Mouse (Mus musculus) naive thymus-derived CD4-positive, alpha-beta T cell, adult 2 months (primary cell): ENCODE results near the gene Atf6b.
A peak's percentile ranks its signal among the peaks of the same experiment; 100 is the strongest.

ENCODE experiments used
- DNase-seq: peaks from one replicate; pipeline ENCODE4 v3.0.0-alpha.2; 2011; ENCODE audit warnings: low read depth

Gene Atf6b

DNA sequence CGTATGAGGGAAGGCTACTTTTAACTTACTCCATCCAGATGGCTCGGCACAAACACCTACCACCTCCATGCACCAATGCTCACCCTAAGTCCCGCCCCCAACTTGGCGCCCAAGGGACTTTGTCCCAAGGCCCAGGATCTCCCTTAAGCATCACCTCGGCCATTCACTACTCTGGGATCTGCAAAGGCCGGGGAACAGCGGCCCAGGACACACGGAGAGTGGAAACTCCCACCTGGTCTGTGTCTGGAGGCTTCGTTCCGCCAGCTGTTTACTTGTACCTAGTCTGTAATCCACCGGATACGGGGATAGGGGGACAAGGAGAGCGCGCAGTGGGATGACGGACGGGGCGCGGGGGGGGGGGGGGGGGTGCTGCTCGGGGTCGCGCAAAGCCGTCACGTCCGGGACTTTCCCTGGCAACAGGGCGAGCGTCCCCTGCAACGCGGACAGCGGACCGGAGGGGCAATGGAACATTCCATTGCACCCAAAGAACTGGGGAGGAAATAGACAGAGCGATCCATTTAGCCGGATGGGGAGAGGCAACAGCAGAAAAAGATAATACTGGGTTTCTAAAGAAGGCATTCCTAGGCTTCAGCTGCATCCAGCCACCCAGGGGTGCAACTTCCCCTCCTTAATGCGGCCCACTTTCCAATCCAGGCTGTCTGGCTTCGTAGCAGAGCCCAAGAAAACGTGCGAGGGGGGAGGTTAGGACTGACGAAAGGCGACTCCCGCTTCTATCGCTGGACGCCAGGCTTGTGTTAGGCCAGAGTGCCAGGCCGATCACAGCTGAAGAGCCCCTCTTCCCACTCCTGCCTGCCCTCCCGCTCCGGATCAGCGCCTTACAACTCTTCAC is 19.6 kb upstream of the Atf6b start:
- DNase-seq, result peak; percentile 84

DNA sequence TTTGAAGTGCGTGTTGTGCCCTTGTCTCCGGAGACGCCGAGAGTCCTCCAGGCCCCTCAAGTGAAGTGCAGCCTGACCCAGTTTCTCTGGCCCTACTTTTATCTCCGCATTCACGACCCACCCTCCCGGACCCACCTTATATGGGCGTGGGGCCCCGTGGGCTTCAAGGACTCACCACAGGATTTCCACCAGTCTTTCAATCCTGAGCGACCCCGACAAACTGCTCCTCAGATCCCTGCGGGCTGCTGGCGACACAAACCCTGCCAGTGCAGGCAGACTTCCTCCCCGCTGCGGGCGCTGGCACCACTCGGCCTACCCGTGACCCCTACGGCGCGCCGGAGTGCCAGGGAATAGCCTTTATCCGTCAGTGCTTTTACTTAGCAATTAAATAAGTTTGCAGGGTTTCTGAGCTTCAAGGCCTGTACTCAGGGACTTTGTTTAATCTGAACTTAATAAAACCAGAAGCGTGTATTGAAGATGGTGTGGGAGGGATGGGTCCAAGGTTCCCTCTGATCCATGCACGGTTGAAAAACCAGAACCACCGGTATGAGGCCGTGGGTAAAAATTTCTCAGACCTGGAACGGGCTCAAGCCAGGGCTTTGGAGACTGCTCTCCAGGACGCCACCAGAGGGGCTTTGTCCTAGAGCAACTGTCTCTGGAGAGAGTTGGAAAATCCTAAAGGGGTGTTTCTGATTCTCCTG is 18.9 kb upstream of the Atf6b start, which contains the start of gene Ppt2:
Gene Ppt2 (minus strand): TSS at position 568 of the 701 bp plus-strand sequence.
- DNase-seq, result peak; percentile 54

DNA sequence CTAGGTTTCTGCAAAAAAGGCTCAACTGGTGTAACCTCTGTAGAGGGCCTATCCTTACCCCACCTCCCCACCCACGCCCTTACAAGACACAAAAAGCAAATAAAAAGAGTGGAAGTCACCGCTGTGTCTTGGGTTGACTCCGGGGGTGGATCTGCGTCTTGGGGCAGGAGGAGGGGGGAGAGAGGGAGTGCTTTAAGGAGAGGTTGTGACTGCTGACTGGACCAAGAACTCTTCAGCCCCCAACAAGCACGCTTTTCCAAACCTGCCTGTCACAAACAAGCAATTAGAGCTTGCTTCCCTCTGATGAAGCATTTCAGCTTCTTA is 18.3 kb upstream of the Atf6b start:
- no peak for DNase-seq

DNA sequence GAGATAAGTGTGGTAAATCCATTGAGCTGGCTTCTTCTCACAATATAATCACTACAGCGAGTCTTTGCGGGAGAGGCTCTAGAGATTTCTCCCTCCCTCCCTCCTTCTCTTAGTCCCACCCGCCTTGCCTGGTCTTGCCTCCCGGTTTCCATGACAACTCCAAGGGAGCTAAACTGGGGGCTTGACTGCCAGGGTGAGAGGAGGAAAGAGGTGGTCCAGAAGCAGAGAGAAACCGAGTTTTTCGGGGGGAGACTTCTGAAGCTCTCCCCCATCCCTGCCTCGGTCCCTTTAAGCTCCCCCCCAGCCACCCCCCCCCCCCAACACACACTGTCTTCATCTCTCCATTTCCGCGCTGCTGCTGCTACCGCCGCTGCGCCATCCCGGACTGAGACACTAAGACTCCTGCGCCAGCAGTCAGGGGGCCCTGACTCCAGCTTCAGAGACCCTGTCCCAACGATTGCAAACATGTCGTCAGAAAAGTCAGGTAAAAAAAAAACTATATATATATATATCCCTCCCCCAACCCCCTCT is 17.7 kb upstream of the Atf6b start, which contains the start of gene Prrt1:
Gene Prrt1 (plus strand): TSS at position 313 of the 531 bp plus-strand sequence.
- DNase-seq, result peak; percentile 39

DNA sequence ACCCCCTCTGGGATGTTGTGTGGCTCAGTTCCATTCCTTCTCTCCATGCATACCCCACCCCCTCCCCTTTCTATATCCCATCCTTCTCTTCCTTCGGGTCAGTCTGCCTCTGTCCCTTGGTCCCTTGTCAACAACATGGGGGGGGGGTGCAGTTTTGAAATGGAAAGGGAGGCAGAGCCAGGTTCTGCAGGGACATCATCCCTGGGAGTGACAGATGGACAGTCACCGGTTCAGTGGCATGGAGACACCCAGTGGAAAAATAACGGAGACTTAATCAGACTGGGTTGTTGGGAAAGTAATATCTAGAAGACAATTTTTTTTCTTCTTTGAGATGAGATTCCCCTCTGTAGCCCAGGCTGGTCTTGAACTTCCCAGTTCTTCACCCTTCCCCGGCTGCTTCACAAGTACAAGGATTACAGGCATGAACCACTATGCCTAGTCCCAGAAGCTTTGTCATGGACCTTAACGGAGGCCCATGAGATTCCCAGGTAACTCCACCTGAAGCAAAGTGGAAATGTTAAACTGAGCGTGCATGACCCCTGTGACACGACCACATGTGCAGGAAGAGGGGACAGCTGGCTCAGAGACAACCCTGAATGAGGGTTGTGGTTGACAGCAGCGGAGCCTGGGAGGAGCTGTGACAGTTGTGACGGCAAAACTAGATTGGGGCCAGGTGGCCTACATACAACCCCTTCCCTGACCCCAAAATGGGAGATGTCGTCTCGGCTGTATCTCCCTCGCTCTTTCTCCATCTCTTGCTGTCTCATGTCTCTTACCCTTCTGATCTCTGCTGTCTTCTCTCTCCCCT is 16.9 kb upstream of the Atf6b start:
- DNase-seq, result peak; percentile 71

DNA sequence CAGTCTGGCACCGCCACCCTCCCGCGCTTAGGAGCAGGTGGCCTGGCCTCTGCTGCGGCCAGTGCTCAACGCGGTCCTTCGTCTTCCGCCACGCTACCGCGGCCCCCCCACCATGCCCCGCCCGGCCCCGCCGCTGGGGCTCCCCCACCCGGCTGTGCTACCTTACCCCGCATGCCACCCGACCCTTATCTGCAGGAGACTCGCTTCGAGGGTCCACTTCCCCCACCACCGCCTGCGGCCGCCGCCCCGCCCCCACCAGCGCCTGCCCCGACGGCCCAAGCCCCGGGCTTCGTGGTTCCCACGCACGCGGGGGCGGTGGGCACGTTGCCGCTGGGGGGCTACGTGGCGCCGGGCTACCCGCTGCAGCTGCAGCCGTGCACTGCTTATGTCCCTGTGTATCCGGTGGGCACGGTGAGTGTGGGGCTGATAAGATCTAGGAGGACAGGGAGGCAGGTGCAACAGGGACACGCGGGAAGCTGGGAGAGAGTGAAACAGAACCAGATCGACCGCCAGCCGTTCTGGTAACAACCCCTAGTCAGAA is 16.1 kb upstream of the Atf6b start:
- DNase-seq, result peak; percentile 40

DNA sequence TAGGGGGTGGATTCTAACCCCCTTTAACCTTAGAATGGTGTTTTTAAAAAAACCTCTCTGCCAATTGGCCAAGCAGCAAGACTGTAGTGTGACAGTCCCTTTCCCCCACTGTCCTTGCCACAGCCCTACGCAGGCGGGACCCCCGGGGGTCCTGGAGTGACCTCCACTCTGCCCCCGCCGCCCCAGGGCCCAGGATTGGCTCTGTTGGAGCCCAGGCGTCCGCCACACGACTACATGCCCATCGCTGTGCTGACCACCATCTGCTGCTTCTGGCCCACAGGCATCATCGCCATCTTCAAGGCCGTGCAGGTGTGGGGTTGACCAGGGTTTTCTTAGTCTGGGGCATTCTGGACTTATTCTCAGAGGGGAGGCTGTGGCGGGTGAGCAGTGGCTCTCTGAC is 15.3 kb upstream of the Atf6b start:
- no peak for DNase-seq

DNA sequence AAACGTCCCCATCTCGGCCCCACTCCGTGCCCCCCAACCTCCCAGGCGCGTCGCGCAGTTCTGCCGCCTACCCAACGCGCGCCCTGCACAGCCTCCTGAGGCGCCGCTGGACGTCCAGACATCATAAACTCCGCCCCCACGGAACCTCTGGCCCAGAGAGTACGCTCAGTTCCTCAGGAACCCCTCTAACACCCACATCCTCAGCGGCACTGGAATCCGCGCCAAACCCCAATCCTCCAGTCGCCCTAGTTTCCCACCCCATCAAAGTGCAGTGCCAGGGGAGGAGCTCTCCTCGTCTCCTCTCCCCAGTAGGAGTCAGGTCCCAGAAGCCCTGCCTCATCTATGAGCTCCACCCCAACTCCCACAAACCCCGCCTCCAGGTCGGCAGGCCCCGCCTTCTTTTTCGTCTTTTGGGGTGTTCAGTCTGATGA is 14.7 kb upstream of the Atf6b start:
- peak; percentile 79 for DNase-seq

DNA sequence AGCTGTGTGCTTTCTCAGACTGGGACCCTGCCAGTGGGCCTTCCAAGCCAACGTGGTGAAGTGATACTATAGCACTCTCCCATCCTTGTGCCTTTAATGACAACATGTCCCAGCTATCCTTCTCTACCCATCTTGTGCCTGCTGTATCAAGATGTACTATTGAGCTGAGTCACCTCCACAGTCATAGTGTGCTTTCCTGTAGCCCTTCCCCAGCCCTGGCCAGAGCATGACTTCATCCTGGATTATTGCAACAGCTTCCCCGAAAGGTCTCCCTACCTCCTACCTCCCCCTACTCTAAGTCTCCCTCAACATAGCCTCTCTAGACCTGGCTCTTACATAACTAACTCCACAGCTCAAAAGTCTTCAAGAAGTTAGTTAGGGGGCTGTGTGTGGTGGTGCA is 11.3 kb upstream of the Atf6b start:
- DNase-seq, result no peak

DNA sequence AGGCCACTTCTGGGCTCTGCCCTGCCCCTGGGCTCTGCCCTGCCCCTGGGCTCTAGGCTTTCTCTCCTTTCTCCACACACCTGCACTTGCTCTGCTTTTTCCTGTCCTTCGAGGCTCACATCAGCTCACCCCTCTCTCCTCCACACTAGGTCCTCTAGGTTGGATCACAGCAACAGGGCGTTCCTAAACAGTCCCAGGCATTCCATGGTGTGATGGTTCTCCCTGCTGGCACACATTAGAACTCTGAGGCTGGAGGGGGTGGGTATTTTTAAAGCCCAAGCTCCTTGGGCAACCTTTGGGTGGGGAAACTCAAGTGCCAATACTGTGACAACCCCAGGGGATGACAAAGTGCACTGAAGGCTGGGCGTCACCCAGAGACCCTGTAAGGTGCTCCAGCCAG is 9.5 kb upstream of the Atf6b start:
- no peak for DNase-seq

DNA sequence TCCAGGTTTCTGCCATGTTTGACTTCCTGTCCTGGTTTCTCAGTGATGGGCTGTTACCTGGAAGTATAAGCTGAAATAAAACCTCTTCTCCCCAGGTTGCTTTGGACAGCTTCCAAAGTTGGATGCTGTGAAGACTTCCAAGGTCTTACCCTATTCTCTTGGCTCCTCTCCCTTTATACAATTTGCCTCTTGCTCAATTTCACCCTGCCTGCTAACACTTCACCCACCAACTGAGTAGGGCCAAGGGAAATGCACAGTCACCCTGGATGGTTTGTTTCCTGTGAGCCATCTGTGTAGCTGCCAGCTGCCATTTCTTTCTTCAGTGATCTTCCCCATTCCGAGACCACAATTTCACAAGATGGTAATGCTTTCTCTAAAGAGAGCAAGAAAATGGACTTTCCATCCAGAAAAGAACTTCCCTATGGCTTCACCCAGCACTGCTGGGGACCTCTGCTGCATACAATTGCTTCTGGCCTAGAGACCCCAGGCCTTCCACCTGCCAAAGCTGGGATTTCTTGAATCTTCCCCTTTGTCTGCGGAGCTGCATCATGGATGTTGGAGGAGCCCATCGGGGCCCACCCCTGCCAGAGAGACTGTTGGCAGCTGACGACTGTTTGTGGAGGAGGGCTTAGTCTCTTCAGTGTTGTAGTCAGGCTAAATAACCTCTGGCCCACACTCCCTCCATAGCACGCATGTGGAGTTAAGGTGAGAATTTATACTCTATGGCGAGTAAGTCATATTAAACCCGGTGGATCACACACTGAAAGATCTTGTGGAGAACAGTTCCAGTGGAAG is 7.3 kb upstream of the Atf6b start:
- no peak for DNase-seq

DNA sequence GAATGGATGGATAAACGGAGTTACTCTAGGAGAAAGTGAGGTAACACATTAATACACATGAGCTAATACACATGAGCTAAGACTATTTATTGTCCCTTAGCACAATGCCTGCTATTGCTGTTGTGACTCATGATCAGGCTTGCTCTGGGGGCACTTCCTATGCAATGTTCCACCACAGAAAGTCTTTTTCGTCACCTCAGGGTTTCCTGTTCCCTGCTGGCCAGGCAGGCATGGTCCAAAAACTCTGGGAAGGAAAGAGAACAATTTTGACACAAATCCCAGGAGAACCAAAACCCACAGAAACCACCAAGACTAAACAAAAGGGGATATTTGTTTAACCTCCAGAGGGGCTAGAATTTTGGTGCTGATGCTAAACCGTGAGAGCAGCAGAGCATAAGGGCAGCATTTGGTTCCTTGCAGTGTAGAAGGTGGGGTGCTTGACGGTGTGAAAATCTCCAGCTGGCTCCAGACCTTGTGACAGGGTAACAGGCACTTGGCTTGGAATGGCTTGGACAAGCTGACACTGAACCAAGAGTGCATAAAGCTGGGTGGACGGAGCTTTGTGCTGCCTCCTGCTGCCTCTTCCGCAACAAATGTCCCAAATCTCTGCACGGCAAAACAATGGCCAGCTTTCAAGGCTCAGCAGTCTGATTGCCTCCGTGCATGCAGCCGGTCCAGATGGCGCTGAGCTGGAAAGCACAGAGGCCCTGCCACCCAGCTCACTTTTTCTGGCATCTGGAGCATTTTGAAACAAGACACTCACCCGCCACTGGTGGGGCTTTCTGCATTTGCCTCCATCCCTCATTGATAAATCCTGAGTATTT is 6.0 kb upstream of the Atf6b start:
- DNase-seq, result no peak

DNA sequence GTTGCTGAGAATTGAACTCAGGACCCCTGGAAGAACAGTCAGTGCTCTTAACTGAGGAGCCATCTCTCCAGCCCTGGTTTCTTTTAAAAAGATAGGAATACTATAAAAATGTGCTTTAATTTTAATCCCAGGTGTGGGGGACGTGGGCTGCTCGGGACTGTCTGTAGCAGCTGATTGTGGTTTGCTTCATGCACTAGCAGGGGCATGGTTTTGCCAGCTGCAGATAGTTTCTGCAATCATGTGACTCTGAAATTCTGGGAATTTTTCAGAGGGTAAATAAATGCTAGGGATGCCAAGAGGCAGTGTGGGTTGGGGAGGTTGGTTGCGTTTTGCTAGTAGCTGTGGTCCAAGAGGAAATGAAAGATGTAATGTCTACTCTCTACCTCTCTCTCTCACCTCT is 5.0 kb upstream of the Atf6b start:
- no peak for DNase-seq

DNA sequence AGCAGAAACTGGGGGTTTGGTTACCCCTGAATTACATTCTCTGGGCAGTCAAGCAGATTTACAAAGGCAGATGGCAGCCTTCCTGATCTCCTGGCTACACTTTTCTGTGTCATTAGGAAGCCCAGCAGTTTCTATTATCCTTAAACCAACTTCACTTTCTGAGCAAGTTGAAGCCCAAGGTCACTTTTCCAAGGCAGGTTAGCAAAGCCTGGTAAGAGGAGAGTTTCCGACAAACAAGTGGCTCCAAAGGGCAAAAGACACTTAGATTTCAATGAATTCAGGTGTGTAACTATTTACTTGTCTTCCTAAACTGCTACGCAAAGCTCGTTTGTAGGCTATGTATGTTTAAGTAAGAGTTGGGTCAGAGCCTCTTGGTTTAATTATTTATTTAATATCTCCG is 3.6 kb upstream of the Atf6b start:
- no peak for DNase-seq

DNA sequence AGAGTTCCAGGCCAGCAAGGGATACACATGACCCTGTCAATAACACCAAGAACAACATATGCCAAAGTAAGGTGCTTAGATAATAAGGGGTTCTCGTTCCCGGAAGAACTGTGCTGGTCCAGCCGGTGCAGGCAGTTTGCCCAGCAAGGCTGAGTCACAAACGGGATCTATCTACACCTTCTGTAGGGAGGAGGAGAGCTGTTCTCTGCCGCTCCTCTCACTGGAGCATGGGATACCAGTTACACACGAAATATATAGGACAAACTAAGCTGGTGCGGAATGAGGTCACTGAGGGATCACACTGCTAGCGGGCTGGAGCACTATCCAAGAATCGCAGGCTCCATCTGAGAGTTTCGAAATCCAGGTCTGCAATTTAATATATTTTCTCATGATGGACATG is 3.0 kb upstream of the Atf6b start:
- peak; percentile 24 for DNase-seq

DNA sequence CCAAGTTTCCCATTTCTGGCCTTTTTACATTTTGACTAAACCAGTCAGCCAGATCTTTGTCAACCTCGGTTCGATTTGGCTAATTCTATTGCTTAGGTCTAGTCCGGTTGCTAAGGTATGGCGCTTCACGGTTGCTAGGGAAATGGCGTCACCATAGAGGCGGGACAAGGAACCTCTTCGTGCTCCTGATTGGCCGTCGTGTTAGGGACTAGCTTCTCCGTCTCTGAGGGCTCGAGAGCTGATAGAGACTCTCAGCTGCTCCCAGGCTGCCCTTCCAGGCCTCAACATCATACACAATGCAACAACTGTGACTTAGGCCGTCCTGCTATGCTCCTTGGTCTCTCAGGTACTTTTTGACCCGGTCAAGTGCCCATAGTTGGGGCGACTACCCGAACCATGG is 2.3 kb upstream of the Atf6b start, which contains the start of gene Fkbpl:
Gene Fkbpl (plus strand): TSS at position 157 of the 400 bp plus-strand sequence.
- peak; percentile 98 for DNase-seq

DNA sequence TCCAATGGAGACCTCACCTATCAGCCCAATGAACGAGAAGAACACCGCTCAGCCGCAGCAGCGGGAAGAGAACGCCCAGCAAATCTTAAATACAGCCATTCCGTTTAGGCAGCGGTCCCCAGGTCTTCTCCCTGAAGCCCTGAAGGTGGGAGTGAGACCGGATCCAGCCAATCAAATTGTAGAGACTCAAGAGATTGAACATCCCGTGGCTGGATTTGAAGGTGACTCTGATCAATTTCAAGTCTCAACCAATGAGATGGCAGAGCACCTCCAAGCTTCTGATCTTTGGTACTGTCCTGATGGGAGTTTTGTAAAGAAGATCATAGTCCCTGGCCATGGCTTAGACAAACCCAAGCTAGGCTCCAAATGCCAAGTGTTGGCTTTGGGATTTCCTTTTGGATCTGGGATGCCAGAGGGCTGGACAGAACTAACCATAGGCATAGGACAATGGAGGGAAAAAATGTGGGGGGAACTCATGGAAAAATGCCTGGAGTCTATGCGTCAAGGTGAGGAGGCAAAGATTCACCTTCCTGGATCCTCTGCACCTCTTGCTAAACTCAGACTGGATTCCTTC is 1.6 kb upstream of the Atf6b start:
- DNase-seq, result no peak

DNA sequence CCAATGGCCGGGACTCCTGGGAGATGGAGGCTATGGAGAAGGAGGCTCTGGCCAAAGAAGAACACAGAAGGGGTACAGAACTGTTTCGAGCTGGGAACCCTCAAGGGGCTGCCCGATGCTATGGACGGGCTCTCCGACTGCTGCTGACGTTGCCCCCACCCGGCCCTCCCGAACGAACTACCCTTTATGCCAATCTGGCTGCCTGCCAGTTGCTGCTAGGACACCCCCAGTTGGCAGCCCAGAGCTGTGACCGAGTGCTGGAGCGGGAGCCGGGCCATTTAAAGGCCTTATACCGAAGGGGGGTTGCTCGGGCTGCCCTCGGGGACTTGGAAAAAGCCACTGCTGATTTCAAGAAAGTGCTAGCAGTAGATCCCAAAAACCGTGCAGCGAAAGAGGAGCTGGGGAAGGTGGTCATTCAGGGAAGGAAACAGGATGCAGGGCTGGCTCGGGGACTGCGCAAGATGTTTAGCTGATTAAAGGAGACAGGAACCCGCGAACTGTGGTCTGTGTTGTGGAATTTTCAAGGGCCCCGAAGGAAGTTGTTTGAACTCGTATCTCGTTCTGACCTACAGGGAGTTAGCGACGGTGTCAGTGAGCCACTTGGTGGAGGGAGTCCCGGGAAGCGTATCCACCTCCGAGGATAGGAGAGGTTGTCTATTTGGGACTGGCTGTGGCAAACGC is 975 bp upstream of the Atf6b start:
- DNase-seq, result peak; percentile 25
